Mouse (Mus musculus) embryonic facial prominence, embryonic 13.5 days (tissue): ENCODE measurements around the gene Myl9. TPM values are rescaled to one million over a fixed set of nuclear protein-coding genes. Genes with fewer than 3 reads are reported as not detected.

Experiments
- ATAC-seq: fragments of 200-750 bp; cut with Nextera tagmentation; 2 replicates; pipeline ENCODE4 v1.8.0; 2017; ENCODE audit warnings: low read depth; ENCODE audit not compliant: insufficient number of reproducible peaks, insufficient read depth, low FRiP score, low TSS enrichment
- H3K27ac ChIP-seq: fragments of 300-500 bp; sonication (generic); 2 replicates; pipeline ENCODE4 v1.5.1; 2015; ENCODE audit warnings: moderate library complexity, mild to moderate bottlenecking, inconsistent platforms
- H3K27me3 ChIP-seq: fragments of 300-500 bp; sonication (generic); 2 replicates; pipeline ENCODE4 v1.6.1; 2015; ENCODE audit warnings: mild to moderate bottlenecking, inconsistent platforms
- H3K36me3 ChIP-seq: fragments of 300-500 bp; sonication (generic); 2 replicates; pipeline ENCODE4 v1.6.1; 2015; ENCODE audit warnings: mild to moderate bottlenecking, inconsistent platforms
- H3K4me1 ChIP-seq: fragments of 300-500 bp; sonication (generic); 2 replicates; pipeline ENCODE4 v1.6.1; 2015; ENCODE audit warnings: inconsistent platforms
- H3K4me2 ChIP-seq: fragments of 300-500 bp; sonication (generic); 2 replicates; pipeline ENCODE4 v1.6.1; 2015; ENCODE audit warnings: moderate library complexity, mild to moderate bottlenecking, inconsistent platforms
- H3K4me3 ChIP-seq: fragments of 300-500 bp; sonication (generic); 2 replicates; pipeline ENCODE4 v1.5.1; 2015; ENCODE audit warnings: mild to moderate bottlenecking, inconsistent platforms
- H3K9ac ChIP-seq: fragments of 300-500 bp; sonication (generic); 2 replicates; pipeline ENCODE4 v1.6.1; 2015; ENCODE audit warnings: mild to moderate bottlenecking, inconsistent platforms
- H3K9me3 ChIP-seq: fragments of 300-500 bp; sonication (generic); 2 replicates; pipeline ENCODE4 v1.6.1; 2016; ENCODE audit warnings: inconsistent platforms
- WGBS: fragments of 180-500 bp; shearing (Covaris S2); methylation state at CpG from one replicate; pipeline ENCODE4 v1.1.7; 2015; ENCODE audit warnings: mixed read lengths; 5-methylcytosine and 5-hydroxymethylcytosine counted together
- polyA plus RNA-seq: library from polyadenylated mRNA; unstranded; fragments of >200 nt; fragmentation: Nextera tagmentation; extraction: Ambion mirVana; gene quantifications from 2 replicates; pipeline ENCODE4 v1.2.1, GENCODE M21; 2015

Myl9 gene
- polyA plus RNA-seq, 1 experiment from 2014 or later, result 197 TPM

GRCm38 (mm10) chr2:156741998-156742397, 33.2 kb upstream of the Myl9 start:
- Histone ChIP-seq H3K4me3 (no peak overlapping the region), H3K4me2 (no peak overlapping the region), H3K9ac (peak overlapping the region; percentile 49), H3K27me3 (no peaks in the 10 kb centered on the region), H3K9me3 (no peaks in the 10 kb centered on the region), H3K36me3 (peaks cover 29% of the 10 kb centered on the region), H3K4me1 (peaks cover 40% of the 10 kb centered on the region), H3K27ac (no peak overlapping the region)
- 60% methylated on average over 4 of the region's 4 CpGs for WGBS
- ATAC-seq, result no peak

GRCm38 (mm10) chr2:156743248-156743647, 32.0 kb upstream of the Myl9 start:
- H3K9ac ChIP-seq, result no peak overlapping the region
- H3K27ac ChIP-seq, result no peak overlapping the region
- H3K27me3 ChIP-seq, result no peaks in the 10 kb centered on the region
- peaks cover 41% of the 10 kb centered on the region for H3K36me3 ChIP-seq
- 65% methylated on average over 3 of the region's 3 CpGs for WGBS
- H3K4me2 ChIP-seq, result no peak overlapping the region
- no peaks in the 10 kb centered on the region for H3K9me3 ChIP-seq
- no peak for ATAC-seq
- peaks cover 35% of the 10 kb centered on the region for H3K4me1 ChIP-seq
- no peak overlapping the region for H3K4me3 ChIP-seq

- Histone ChIP-seq H3K36me3 (peaks cover 53% of the 10 kb centered on the region), H3K4me1 (peaks cover 33% of the 10 kb centered on the region), H3K4me3 (no peak overlapping the region), H3K27ac (no peak overlapping the region), H3K9ac (no peak overlapping the region), H3K9me3 (no peaks in the 10 kb centered on the region), H3K27me3 (no peaks in the 10 kb centered on the region), H3K4me2 (no peak overlapping the region)
- 73% methylated on average over 5 of the region's 5 CpGs for WGBS
- no peak for ATAC-seq
Observed at GRCm38 (mm10) chr2:156744414-156744813, 30.8 kb upstream of the Myl9 start.

GRCm38 (mm10) chr2:156747315-156747714, 27.9 kb upstream of the Myl9 start:
- H3K4me2 ChIP-seq, result no peak overlapping the region
- no peaks in the 10 kb centered on the region for H3K27me3 ChIP-seq
- no peak for ATAC-seq
- no peaks in the 10 kb centered on the region for H3K9me3 ChIP-seq
- H3K4me1 ChIP-seq, result peaks cover 10% of the 10 kb centered on the region
- no peak overlapping the region for H3K9ac ChIP-seq
- H3K27ac ChIP-seq, result no peak overlapping the region
- 92% methylated on average over 3 of the region's 3 CpGs for WGBS
- peaks cover 73% of the 10 kb centered on the region for H3K36me3 ChIP-seq
- no peak overlapping the region for H3K4me3 ChIP-seq

GRCm38 (mm10) chr2:156749687-156750086, 25.5 kb upstream of the Myl9 start:
- no peaks in the 10 kb centered on the region for H3K27me3 ChIP-seq
- no peak overlapping the region for H3K4me2 ChIP-seq
- H3K36me3 ChIP-seq, result peaks cover 92% of the 10 kb centered on the region
- no peak overlapping the region for H3K4me3 ChIP-seq
- WGBS, result 90% methylated on average over 8 of the region's 8 CpGs
- no peak overlapping the region for H3K9ac ChIP-seq
- H3K4me1 ChIP-seq, result no peaks in the 10 kb centered on the region
- no peak overlapping the region for H3K27ac ChIP-seq
- no peaks in the 10 kb centered on the region for H3K9me3 ChIP-seq
- ATAC-seq, result no peak

DNA sequence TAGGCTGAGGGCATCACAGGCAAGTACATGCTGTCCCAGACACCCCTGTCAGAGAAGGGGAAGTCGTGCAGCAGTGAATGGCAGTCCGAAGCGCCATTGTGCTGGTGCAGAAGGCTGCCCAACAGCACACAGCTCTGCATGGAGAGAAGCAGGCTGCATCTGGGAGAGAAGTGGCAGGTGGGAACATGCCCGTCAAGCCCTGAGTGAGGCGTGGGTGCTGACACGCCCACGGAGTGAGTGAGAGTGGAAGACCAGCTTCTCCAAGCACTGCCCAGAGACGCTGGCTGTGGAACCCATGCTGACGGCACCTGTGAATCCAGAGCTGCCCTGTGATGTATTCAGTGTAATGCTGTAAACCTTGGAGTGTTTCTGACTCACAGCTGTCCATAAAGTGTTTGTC, 18.3 kb upstream of the Myl9 start:
- WGBS, result 91% methylated on average over 9 of the region's 9 CpGs
- Histone ChIP-seq H3K27ac (no peak overlapping the region), H3K36me3 (peaks cover 96% of the 10 kb centered on the region), H3K9me3 (peaks cover 7% of the 10 kb centered on the region; the same call in 1 of the 2 replicates), H3K27me3 (no peaks in the 10 kb centered on the region), H3K9ac (no peak overlapping the region), H3K4me2 (no peak overlapping the region), H3K4me1 (no peaks in the 10 kb centered on the region), H3K4me3 (no peak overlapping the region)
- no peak for ATAC-seq

GRCm38 (mm10) chr2:156760843-156761505, 14.2 kb upstream of the Myl9 start:
- WGBS, result 89% methylated on average over 5 of the region's 5 CpGs
- no peak overlapping the region for H3K9ac ChIP-seq

GRCm38 (mm10) chr2:156761521-156762278, 13.5 kb upstream of the Myl9 start:
- H3K4me3 ChIP-seq, result no peak overlapping the region
- peaks cover 80% of the 10 kb centered on the region for H3K36me3 ChIP-seq
- H3K4me1 ChIP-seq, result peaks cover 8% of the 10 kb centered on the region; the same call in 1 of the 2 replicates
- H3K9ac ChIP-seq, result no peak overlapping the region
- 96% methylated on average over 17 of the region's 17 CpGs for WGBS
- peaks cover 7% of the 10 kb centered on the region; the same call in 1 of the 2 replicates for H3K9me3 ChIP-seq
- H3K27me3 ChIP-seq, result no peaks in the 10 kb centered on the region
- ATAC-seq, result no peak
- no peak overlapping the region for H3K27ac ChIP-seq
- no peak overlapping the region for H3K4me2 ChIP-seq

More at GRCm38 (mm10) chr2:156760843-156761505, 14.2 kb upstream of the Myl9 start:
- Histone ChIP-seq H3K36me3 (peaks cover 87% of the 10 kb centered on the region), H3K27ac (no peak overlapping the region), H3K27me3 (no peaks in the 10 kb centered on the region), H3K4me3 (no peak overlapping the region), H3K4me2 (no peak overlapping the region), H3K9me3 (peaks cover 7% of the 10 kb centered on the region; the same call in 1 of the 2 replicates), H3K4me1 (peaks cover under 1% of the 10 kb centered on the region; the same call in 1 of the 2 replicates)
- ATAC-seq, result no peak

- WGBS, result 92% methylated on average over 21 of the region's 21 CpGs
- Histone ChIP-seq H3K4me1 (peaks cover 11% of the 10 kb centered on the region; the same call in 1 of the 2 replicates), H3K27me3 (no peaks in the 10 kb centered on the region), H3K4me2 (no peak overlapping the region), H3K9ac (no peak overlapping the region), H3K36me3 (peaks cover 72% of the 10 kb centered on the region), H3K27ac (no peak overlapping the region), H3K9me3 (peaks cover 7% of the 10 kb centered on the region; the same call in 1 of the 2 replicates), H3K4me3 (no peak overlapping the region)
- no peak for ATAC-seq
Observed at GRCm38 (mm10) chr2:156762499-156762898, 12.7 kb upstream of the Myl9 start.

DNA sequence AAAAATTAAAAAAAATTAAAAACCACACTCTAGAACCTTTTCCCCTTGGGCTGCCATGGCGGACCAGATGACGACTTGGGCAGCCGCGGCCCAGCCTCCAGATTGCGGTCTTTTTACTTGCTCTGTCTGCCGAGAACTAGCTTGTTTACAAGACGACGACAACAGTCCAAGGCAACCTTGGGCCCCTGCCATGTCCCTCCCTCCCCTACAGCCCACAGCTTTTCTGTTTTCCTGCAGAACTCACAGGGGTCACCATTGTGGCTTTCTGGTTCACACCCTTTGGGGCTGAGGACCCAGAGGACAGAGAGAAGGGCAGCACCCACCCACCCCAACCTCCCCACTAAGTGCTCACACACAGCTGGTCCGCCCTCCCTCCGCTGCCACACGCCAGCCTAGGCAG, 12.1 kb upstream of the Myl9 start:
- peaks cover 66% of the 10 kb centered on the region for H3K36me3 ChIP-seq
- H3K27me3 ChIP-seq, result no peaks in the 10 kb centered on the region
- no peak overlapping the region for H3K4me2 ChIP-seq
- H3K4me1 ChIP-seq, result peaks cover 11% of the 10 kb centered on the region; the same call in 1 of the 2 replicates
- no peak overlapping the region for H3K9ac ChIP-seq
- H3K4me3 ChIP-seq, result no peak overlapping the region
- H3K27ac ChIP-seq, result no peak overlapping the region
- no peak for ATAC-seq
- H3K9me3 ChIP-seq, result peaks cover 4% of the 10 kb centered on the region; the same call in 1 of the 2 replicates
- WGBS, result 92% methylated on average over 11 of the region's 11 CpGs

GRCm38 (mm10) chr2:156764022-156764421, 11.2 kb upstream of the Myl9 start:
- Histone ChIP-seq H3K9me3 (no peaks in the 10 kb centered on the region), H3K36me3 (peaks cover 57% of the 10 kb centered on the region), H3K27ac (no peak overlapping the region), H3K4me1 (peaks cover 11% of the 10 kb centered on the region; the same call in 1 of the 2 replicates), H3K4me2 (no peak overlapping the region), H3K4me3 (no peak overlapping the region), H3K9ac (no peak overlapping the region), H3K27me3 (no peaks in the 10 kb centered on the region)
- no peak for ATAC-seq
- 93% methylated on average over 10 of the region's 10 CpGs for WGBS

DNA sequence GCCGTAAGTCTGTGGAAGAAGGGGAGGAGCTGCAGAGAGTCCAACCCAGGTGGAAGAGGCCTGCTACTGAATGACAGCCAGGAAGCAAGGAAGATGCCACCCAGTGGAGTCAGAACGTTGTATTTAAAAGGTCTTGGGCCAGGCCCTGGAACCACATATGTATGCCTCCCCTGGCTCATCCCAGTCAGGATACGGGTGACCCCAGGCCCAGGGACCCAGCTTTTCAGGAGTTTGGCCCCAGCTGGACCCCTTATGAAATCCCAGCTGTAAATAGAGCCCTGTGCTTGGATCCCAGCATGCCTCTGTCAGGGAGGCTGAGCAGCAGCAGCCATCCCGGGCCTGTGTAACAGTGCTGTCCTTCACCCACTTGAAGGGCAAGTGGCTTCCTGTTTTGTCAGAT, 10.5 kb upstream of the Myl9 start:
- no peak overlapping the region for H3K9ac ChIP-seq
- no peaks in the 10 kb centered on the region for H3K27me3 ChIP-seq
- no peak overlapping the region for H3K4me3 ChIP-seq
- ATAC-seq, result no peak
- no peak overlapping the region for H3K4me2 ChIP-seq
- H3K27ac ChIP-seq, result no peak overlapping the region
- H3K4me1 ChIP-seq, result peaks cover 11% of the 10 kb centered on the region; the same call in 1 of the 2 replicates
- WGBS, result 55% methylated on average over 4 of the region's 4 CpGs
- peaks cover 49% of the 10 kb centered on the region for H3K36me3 ChIP-seq
- no peaks in the 10 kb centered on the region for H3K9me3 ChIP-seq
